Mouse (Mus musculus): ENCODE results near the gene Sort1. TPM values are rescaled to one million over a fixed set of nuclear protein-coding genes. Genes with fewer than 3 reads are reported as not detected.

The Sort1 gene
- polyA plus RNA-seq, 1 experiment, result 21.5 TPM

DNA sequence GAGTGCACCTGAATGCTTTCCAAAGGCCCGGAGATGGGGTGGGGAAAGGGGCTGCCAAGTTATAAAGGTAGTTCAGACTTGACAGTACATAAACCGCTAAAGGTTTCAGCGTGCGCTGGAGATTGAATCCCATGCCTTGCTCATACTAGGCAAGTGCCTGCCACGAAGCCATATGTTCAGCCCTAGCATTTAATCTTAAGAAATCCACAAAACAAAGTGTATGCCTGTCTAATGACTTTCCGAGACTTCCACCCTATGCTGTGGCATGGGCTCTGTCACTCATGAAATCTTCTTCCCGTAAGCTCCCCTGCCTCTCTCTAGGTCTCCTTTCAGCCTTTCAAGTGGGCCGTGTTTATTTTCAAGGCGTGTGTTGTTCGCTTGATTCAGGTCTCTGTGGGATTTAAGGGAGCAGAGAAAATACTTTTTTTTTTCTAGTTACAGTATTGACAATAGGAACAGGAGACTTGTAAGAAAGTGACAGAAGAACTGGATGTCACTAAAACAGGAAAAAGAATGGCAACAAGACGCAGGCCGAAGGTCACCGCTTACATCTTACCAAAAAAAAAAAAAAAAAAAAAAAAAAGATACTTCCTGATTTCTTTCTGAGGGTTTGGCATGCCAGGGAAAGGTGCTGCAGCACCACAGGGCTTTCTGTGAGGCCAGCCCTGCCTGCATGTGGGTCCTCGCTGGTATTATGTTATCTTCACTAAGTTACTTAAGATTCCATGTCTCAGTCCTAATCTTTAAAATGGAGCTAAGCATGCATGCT is 3.0 kb downstream of the Sort1 start:
- Histone ChIP-seq H3K4me1 (ENCODE audit: control insufficient read depth, insufficient read depth, low read length) (no peaks in the 10 kb centered on the region), H3K27ac (ENCODE audit: insufficient read depth, low read length) (no peak overlapping the region), H3K9ac (ENCODE audit: low read depth, poor library complexity, severe bottlenecking) (no peak overlapping the region), H3K36me3 (ENCODE audit: control insufficient read depth, insufficient read depth, low read length, poor library complexity, severe bottlenecking) (no peaks in the 10 kb centered on the region), H3K9me3 (replicated peaks; ENCODE audit: control insufficient read depth, insufficient read depth, low read length, poor library complexity, severe bottlenecking) (no peaks in the 10 kb centered on the region), H3K4me3 (ENCODE audit: low read depth, low read length) (no peak overlapping the region), H3K27me3 (ENCODE audit: control insufficient read depth, insufficient read depth, low read length, poor library complexity, severe bottlenecking) (no peaks in the 10 kb centered on the region)
- TF ChIP-seq POLR2A (IDR thresholded peaks at IDR 0.05; ENCODE audit: insufficient read depth, low read length) (no peak), CTCF (IDR thresholded peaks at IDR 0.05; ENCODE audit: low read depth, low read length) (no peak), EP300 (IDR thresholded peaks at IDR 0.05; ENCODE audit: insufficient read depth, low read depth, low read length) (no peak)

DNA sequence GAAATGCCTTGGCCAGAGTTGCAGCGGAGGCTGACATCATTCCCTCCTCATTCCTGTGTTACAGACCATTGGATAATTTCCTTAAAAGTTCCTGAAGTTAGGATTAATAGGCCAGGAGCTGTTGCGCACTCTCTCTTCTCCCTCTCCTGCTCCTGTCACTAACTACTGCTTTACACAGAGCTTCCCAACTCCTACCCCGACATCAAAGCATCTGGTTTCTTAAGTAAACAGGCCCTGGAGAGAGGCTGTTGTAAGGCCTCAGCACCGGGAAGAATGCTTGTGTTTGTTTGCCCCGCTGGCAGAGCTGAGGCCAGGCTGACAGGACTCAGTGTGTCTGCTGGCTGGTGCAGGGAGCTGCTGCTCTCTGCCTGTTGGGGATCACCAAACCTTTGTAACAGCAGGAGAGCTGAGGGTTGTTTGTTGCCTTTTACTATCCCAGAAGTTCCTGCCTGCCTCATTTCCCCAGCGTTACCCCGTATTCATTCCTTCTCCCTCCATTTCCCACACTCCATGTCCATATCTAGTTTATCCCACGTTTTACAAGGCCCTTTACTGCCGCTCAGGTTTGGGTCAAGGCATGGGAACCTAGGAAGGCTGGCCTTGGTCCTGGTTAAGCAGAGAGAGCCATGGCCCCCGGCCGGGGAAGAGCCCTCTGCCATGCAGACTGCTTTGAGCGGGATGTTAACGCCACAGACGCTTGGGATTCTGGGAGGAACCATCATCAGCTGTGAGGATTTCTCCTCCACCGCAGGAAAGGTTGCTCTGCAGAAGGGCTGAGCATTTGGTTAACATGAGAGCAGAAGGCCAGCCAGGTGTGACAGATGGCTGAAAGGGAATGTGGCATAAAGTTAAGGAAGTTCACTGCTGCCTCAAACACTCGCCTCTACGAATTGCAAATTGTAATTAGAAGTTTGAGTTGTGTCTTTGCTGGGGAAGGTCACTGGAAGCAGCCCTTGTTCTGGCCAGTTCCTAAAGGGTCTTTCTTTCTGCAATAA is 4.2 kb downstream of the Sort1 start:
- H3K4me1 ChIP-seq (ENCODE audit: control insufficient read depth, insufficient read depth, low read length), result no peaks in the 10 kb centered on the region
- H3K9ac ChIP-seq (ENCODE audit: low read depth, poor library complexity, severe bottlenecking), result no peak overlapping the region
- TF ChIP-seq POLR2A (IDR thresholded peaks at IDR 0.05; ENCODE audit: insufficient read depth, low read length) (no peak), EP300 (IDR thresholded peaks at IDR 0.05; ENCODE audit: insufficient read depth, low read depth, low read length) (no peak), CTCF (IDR thresholded peaks at IDR 0.05; ENCODE audit: low read depth, low read length) (no peak)
- H3K27me3 ChIP-seq (ENCODE audit: control insufficient read depth, insufficient read depth, low read length, poor library complexity, severe bottlenecking), result no peaks in the 10 kb centered on the region
- H3K9me3 ChIP-seq (replicated peaks; ENCODE audit: control insufficient read depth, insufficient read depth, low read length, poor library complexity, severe bottlenecking), result no peaks in the 10 kb centered on the region
- no peak overlapping the region for H3K27ac ChIP-seq (ENCODE audit: insufficient read depth, low read length)
- no peak overlapping the region; the same call in 1 of the 2 replicates for H3K4me3 ChIP-seq (ENCODE audit: low read depth, low read length)
- no peaks in the 10 kb centered on the region for H3K36me3 ChIP-seq (ENCODE audit: control insufficient read depth, insufficient read depth, low read length, poor library complexity, severe bottlenecking)

DNA sequence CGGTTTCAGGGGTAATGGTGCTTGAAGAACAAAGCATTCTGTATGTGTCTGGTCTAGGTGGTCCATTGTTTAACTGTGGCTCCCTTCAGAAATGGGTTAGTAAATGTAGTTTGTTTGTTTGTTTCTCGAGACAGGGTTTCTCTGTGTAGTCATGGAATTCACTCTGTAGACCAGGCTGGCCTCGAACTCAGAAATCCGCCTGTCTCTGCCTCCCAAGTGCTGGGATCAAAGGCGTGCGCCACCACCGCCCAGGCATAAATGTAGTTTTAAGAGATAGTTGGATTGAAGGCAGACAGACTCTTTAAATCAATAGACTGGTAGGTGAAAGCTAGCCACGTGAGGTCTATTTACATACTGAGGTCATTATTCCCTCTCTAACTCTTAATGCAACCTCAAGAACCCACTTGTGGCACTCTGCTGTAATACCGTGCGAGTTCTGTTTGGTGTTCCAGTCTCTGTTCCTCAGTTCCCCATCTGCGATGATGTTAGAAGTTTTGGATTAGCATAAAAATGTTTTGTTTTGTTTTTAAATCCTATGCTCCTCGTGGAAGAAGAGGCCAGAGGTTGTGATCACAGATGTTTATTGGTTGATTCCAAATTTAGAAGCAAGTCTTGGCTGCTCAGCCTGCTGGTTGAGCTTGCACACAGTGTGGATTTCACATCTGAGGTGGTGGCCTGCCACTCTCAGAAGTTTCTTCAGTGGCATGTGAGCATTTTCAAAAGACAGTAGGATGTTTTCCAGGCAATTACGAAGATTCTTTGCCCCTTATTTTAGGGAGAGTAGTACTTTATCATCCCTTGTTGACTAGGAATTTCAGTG is 5.6 kb downstream of the Sort1 start:
- TF ChIP-seq POLR2A (IDR thresholded peaks at IDR 0.05; ENCODE audit: insufficient read depth, low read length) (no peak), CTCF (IDR thresholded peaks at IDR 0.05; ENCODE audit: low read depth, low read length) (no peak), EP300 (IDR thresholded peaks at IDR 0.05; ENCODE audit: insufficient read depth, low read depth, low read length) (no peak)
- Histone ChIP-seq H3K9me3 (replicated peaks; ENCODE audit: control insufficient read depth, insufficient read depth, low read length, poor library complexity, severe bottlenecking) (no peaks in the 10 kb centered on the region), H3K4me1 (ENCODE audit: control insufficient read depth, insufficient read depth, low read length) (no peaks in the 10 kb centered on the region), H3K4me3 (ENCODE audit: low read depth, low read length) (no peak overlapping the region), H3K27ac (ENCODE audit: insufficient read depth, low read length) (no peak overlapping the region), H3K36me3 (ENCODE audit: control insufficient read depth, insufficient read depth, low read length, poor library complexity, severe bottlenecking) (no peaks in the 10 kb centered on the region), H3K27me3 (ENCODE audit: control insufficient read depth, insufficient read depth, low read length, poor library complexity, severe bottlenecking) (no peaks in the 10 kb centered on the region), H3K9ac (ENCODE audit: low read depth, poor library complexity, severe bottlenecking) (no peak overlapping the region)

- H3K27ac ChIP-seq (ENCODE audit: insufficient read depth, low read length), result no peak overlapping the region
- no peaks in the 10 kb centered on the region for H3K9me3 ChIP-seq (replicated peaks; ENCODE audit: control insufficient read depth, insufficient read depth, low read length, poor library complexity, severe bottlenecking)
- no peaks in the 10 kb centered on the region for H3K27me3 ChIP-seq (ENCODE audit: control insufficient read depth, insufficient read depth, low read length, poor library complexity, severe bottlenecking)
- TF ChIP-seq CTCF (IDR thresholded peaks at IDR 0.05; ENCODE audit: low read depth, low read length) (no peak), EP300 (IDR thresholded peaks at IDR 0.05; ENCODE audit: insufficient read depth, low read depth, low read length) (no peak), POLR2A (IDR thresholded peaks at IDR 0.05; ENCODE audit: insufficient read depth, low read length) (no peak)
- no peaks in the 10 kb centered on the region for H3K36me3 ChIP-seq (ENCODE audit: control insufficient read depth, insufficient read depth, low read length, poor library complexity, severe bottlenecking)
- H3K4me3 ChIP-seq (ENCODE audit: low read depth, low read length), result no peak overlapping the region
- H3K4me1 ChIP-seq (ENCODE audit: control insufficient read depth, insufficient read depth, low read length), result peaks cover 2% of the 10 kb centered on the region
- H3K9ac ChIP-seq (ENCODE audit: low read depth, poor library complexity, severe bottlenecking), result no peak overlapping the region
These were observed 7.3 kb downstream of the Sort1 start for GRCm38 (mm10) chr3:108291036-108291799.

- no peak for TF ChIP-seq POLR2A (IDR thresholded peaks at IDR 0.05; ENCODE audit: insufficient read depth, low read length)
- no peak for TF ChIP-seq EP300 (IDR thresholded peaks at IDR 0.05; ENCODE audit: insufficient read depth, low read depth, low read length)
- no peak for TF ChIP-seq CTCF (IDR thresholded peaks at IDR 0.05; ENCODE audit: low read depth, low read length)
- Histone ChIP-seq H3K27ac (ENCODE audit: insufficient read depth, low read length) (no peak overlapping the region), H3K27me3 (ENCODE audit: control insufficient read depth, insufficient read depth, low read length, poor library complexity, severe bottlenecking) (no peaks in the 10 kb centered on the region), H3K4me1 (ENCODE audit: control insufficient read depth, insufficient read depth, low read length) (peaks cover 2% of the 10 kb centered on the region), H3K9me3 (replicated peaks; ENCODE audit: control insufficient read depth, insufficient read depth, low read length, poor library complexity, severe bottlenecking) (no peaks in the 10 kb centered on the region), H3K4me3 (ENCODE audit: low read depth, low read length) (no peak overlapping the region), H3K9ac (ENCODE audit: low read depth, poor library complexity, severe bottlenecking) (no peak overlapping the region), H3K36me3 (ENCODE audit: control insufficient read depth, insufficient read depth, low read length, poor library complexity, severe bottlenecking) (no peaks in the 10 kb centered on the region)
These were observed 10.5 kb downstream of the Sort1 start for GRCm38 (mm10) chr3:108294398-108294797.
